Mouse (Mus musculus) lung, postnatal 14 days (tissue): ENCODE data around the gene Smpd3.

Experiments used
- DNase-seq: peaks from one replicate; pipeline ENCODE4 v3.0.0; 2021

The Smpd3 gene

DNA sequence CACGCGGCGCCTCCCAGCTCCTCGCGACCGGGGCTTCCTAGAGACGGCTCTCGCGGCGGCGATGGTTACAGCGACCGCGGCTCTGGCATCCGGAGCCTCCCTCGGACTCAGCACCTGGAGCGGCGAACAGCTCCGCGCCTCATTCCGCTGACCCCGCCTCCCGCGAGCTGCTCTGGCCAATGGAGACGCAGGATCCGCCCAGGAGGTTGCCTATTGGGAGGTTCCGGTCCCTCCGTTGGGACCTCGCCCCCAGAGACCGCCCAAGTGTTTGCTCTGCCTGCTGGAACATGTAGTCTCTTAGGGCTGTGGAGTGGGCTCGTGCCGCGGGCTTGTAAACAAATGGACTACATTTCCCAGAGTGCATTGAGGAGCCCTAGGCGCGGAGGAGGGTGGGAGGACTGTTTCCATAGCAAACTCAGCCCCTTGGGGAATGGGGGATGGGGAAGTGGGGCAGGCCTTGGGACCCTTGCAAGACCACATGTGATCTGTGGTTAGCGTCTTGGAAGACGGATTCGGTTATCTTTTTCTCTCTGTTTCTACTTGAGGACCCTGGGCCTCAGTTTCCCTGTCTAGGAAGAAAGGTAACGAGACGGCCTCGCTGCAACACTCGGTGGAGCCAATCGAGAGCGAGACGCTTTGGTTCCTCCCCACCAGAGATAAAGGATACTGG lies at the start of gene Smpd3:
Gene Smpd3, minus strand, starts transcription at position 137 of the 670 bp plus-strand sequence.
- DNase-seq: peak; percentile 97

GRCm38 (mm10) chr8:106381026-106381425 lies 43.2 kb upstream of the Smpd3 start:
- DNase-seq: no peak

GRCm38 (mm10) chr8:106379357-106379756 lies 41.6 kb upstream of the Smpd3 start:
- DNase-seq: no peak

DNA sequence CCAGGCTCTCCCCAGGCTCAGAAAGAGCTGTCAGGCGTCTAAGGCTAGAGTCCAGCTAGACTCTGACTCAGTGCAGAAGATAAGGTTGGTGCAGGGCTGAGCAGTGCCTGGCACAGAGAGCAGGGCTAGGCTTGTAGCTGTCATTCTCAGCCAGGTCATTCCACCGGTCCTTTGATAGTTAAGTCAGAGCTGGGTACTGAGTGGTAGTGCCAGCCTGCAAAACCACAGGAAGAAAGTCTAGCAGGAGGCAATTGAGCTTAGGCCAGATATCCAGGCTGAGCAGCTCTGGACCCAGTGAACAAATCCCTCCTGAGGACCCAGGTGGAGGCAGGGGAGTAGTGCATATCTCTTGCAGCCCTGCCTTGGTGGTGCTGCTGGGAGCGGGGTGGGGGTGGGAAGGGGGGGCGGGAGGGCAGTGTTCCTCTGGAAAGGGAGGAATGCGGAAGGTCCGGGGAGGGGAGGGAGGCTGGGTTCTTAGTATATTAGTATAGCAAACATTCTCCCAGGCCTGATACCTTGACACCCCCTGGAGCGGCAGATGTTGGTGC lies 40.8 kb upstream of the Smpd3 start:
- no peak for DNase-seq

DNA sequence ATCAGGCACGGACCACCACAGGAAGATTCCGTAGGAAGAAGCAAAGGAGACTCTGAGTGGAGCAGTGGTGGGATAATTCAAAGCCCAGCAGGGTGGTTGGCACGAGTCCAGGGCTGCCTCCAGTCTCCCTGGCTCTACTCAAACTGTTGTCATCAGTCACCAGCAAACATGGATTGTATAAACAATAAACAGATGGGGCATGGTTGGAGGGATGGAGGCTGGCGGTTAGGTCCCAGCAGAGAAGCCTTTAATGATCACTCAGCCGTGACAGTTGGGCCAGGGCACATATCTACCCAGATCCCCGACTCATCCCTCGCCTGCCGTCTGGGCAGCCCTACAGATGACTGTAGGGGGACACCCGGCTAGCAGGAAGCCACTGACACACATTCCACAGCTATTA lies 39.1 kb upstream of the Smpd3 start:
- DNase-seq: no peak

DNA sequence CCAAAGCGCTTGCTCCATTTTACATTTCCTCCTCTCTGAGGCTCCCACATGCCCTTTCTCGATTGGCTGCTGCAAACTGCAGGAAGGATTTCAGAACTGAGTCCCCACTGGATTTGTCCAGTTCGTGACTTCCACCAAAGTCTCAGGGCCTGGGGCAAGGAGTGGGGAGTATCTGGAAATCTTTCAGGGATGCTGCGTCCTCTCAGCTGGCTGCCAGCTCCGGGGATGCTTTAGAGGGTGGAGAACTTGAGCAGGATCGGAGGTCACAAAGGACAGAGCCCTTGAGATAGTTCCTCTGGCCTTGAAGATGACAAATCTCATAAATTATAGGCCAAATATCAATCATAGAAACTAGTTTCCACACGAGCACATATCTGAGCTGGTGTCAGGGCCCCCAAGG lies 38.2 kb upstream of the Smpd3 start:
- no peak for DNase-seq

GRCm38 (mm10) chr8:106369069-106369468 lies 31.3 kb upstream of the Smpd3 start:
- DNase-seq: no peak

GRCm38 (mm10) chr8:106368501-106368900 lies 30.7 kb upstream of the Smpd3 start:
- no peak for DNase-seq

DNA sequence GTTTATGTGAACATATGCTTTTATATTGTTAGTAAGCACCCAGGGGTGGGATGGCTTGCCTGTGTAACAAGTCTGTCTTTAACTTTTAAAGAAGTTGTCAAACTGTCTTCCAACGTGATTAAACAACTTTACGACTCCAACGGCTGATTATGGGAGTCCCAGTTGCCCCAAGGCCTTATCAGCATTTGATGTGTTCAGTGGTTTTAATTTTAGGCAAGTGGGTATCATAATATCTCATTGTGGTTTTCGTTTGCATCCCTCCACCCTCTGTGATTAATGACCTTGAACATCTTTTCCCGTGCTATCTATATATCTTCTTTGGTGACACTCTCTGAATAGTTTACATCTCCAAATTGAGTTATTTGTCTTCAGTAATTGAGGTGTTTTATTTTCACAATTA lies 27.0 kb upstream of the Smpd3 start:
- no peak for DNase-seq

DNA sequence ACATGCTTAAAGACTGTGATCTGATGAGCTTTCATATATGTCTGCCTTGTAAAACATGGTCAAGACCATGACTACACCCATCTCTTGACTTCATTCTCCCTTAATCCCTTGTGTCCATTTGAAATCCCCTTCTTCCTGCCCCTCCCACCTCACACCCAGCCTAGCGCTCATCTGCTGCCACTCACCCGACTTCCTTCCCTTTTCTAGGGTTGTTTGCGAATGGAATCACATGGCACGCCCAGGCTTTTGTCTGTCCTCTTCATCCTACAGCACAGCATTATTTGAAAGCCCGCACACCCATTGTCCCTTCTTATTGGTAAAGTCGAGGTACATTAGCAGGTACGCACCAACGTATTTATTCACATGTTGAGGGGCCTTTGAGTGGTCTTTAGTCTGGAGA lies 26.5 kb upstream of the Smpd3 start:
- no peak for DNase-seq

DNA sequence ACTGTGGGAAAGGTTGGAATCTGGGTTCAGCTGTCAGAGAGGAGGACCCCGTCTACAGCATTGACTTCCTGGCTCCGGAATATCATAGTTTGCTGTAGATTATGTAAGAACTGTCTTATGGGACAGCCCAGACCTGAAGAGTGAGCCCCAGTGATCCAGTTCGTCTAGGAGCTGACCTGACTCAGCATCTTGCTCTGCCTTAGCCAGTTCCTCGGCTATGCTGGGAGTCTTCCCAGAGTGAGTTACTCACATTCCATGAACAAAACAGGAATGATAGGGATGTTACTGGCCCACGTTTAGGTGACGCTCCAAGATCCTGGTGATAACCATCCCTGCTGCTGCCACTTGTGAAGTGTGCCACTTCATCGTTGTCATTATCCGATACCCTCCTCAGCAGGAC lies 25.5 kb upstream of the Smpd3 start:
- no peak for DNase-seq

GRCm38 (mm10) chr8:106359650-106360338 lies 22.0 kb upstream of the Smpd3 start:
- no peak for DNase-seq

DNA sequence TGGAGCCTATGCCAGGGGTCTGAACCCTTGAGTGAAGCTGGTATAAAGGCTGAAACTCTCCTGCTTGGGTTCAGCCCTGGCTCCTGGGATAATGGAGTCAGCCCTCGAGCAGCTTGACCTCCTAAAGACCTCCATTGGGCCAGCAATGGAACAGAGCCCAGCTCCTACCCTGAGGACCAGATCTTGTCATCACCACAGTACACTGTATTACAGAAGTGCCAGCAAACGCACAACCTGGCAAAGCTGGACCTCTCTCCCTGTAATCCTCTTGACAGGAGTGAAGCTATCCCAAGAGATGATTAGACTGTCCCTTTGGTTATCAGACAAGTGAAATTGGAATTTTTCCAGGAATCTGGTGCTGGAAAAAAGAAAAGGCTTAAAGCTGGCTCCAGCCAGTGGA lies 13.3 kb upstream of the Smpd3 start:
- no peak for DNase-seq

GRCm38 (mm10) chr8:106349398-106349797 lies 11.6 kb upstream of the Smpd3 start:
- no peak for DNase-seq

- no peak for DNase-seq
Observed at GRCm38 (mm10) chr8:106346123-106346522, 8.3 kb upstream of the Smpd3 start.

DNA sequence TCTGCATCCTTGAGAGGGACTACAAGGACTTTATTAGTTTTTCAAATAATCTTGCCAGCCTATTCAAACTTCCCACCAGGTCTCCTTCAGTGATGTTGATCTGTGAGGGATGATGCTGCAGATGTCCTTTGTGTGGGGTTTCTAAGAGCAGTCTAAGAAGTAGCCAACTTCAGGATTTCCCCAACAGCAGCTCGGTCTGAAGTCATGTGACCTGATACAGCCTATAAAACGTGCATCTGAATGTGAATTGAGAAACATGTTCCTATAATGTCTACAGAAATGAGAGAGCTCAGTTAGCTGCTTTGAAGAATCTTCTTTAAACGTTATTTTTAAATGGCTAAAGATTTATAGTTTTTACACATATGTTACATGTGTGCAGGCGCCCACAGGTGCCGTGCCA lies 5.7 kb upstream of the Smpd3 start:
- no peak for DNase-seq

- DNase-seq: no peak
Observed at GRCm38 (mm10) chr8:106342828-106343227, 5.0 kb upstream of the Smpd3 start.

GRCm38 (mm10) chr8:106338741-106339209 lies 987 bp upstream of the Smpd3 start:
- DNase-seq: peak; percentile 1

DNA sequence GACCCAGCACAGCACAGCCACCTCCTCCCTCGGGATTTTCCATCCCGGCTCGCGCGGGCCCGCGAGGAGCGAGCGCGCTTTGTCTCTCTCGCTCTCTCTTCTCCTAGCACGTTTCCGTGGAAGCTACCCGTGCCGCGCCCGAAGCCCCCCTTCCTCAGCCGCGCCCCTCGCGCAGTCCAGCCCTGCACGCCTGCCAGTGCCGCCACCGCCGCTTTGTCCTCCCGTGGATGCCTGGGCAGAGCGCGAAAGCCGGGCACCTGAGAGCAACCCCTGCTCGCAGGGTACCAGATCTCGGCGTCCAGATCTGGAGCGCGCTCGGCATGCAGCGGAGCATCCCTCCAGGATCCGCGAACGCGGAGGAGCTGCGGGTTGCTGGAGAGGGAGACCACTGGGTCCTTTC lies 1.2 kb downstream of the Smpd3 start:
- no peak for DNase-seq

DNA sequence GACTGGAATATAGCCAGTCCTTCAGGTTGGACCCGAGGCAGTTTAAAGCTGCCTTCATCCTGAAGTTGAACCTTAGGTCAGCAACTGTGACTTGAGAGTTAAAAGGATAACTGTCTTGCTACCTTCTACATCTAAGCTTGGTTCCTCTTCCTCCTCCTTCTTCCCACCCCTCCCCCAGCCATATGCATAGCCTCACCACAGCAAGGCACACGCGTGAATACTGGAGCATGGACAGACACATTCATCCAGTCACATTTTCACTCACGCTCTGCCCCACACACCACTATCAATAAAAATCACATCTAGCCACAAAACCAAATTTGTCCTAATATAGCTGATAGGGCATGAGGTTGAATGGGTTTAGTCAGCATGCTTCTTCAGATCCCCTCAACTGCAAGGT lies 1.8 kb downstream of the Smpd3 start:
- DNase-seq: no peak

GRCm38 (mm10) chr8:106335196-106335595 lies 2.6 kb downstream of the Smpd3 start:
- peak; percentile 14 for DNase-seq

- DNase-seq: no peak
Observed at GRCm38 (mm10) chr8:106333346-106333745, 4.4 kb downstream of the Smpd3 start.

DNA sequence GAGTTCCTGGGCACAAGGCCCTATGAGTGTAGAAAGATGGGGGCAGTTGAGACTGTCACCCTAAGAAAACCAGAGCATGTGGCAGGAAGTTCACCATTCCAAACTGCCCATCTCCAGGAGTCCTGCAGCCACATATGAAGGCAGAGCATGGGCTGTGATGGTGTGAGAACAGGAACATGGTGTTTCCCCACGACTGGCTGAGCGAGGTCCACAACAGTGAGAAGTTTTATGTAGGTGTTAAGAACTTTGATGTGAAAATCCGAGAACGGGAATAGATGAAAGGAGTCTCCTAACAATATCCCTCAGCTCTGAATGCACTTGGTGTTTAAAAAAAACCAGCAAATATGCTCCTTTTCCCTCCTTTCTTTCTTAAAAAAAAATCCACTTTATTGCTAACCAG lies 5.3 kb downstream of the Smpd3 start:
- no peak for DNase-seq

DNA sequence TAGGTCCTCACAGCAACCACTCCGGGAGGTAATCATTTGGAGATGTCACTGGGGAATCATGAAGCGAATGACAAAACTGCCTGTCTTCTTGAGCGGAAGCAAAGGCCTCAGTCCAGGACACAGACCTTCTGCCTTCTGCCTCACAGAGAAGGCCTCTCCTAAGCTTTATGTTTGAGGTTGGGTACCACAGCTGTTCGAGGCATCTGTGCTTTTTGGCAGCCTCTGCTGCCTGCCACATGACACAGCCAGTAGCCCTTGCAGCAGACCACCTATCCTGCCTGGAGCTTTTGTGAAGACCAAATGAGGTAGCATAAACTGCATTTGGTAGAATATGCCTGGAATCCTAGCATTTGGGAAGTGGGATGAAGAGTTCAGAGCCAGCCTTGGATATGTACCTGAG lies 11.2 kb downstream of the Smpd3 start:
- no peak for DNase-seq
